Mouse (Mus musculus): ENCODE data around the gene Elavl2. TPM values are rescaled to one million over a fixed set of nuclear protein-coding genes. Genes with fewer than 3 reads are reported as not detected.

Gene Elavl2
- 0.05 and 0.15 TPM in 2 replicates for polyA plus RNA-seq (2012; rRNA removed)

GRCm38 (mm10) chr4:91400423-91400822 is at the start of gene Elavl2:
Gene Elavl2, minus strand, starts transcription at chr4:91400785.

